Mouse (Mus musculus) liver, embryonic 11.5 days (tissue): ENCODE measurements around the gene Lrrk1. TPM values are rescaled to one million over a fixed set of nuclear protein-coding genes. Genes with fewer than 3 reads are reported as not detected.

Experiments
- ATAC-seq: fragments of 200-750 bp; cut with Nextera tagmentation; replicated peaks from 2 replicates; pipeline ENCODE4 v1.8.0; 2017; ENCODE audit warnings: moderate number of reproducible peaks, mild to moderate bottlenecking, moderate TSS enrichment, moderate library complexity; ENCODE audit not compliant: low FRiP score
- DNase-seq: peaks from one replicate; pipeline ENCODE4 v3.0.0-alpha.2; 2017; ENCODE audit warnings: low spot score
- H3K27ac ChIP-seq: fragments of 300-500 bp; sonication (generic); 2 replicates; pipeline ENCODE4 v1.5.1; 2014; ENCODE audit warnings: mild to moderate bottlenecking, low read depth, low read length, control low read depth
- H3K27me3 ChIP-seq: fragments of 300-500 bp; sonication (generic); replicated peaks from 2 replicates; pipeline ENCODE4 v1.6.1; 2014; ENCODE audit warnings: low read length, mixed read lengths; ENCODE audit not compliant: control insufficient read depth, insufficient read depth
- H3K36me3 ChIP-seq: fragments of 300-500 bp; sonication (generic); 2 replicates; pipeline ENCODE4 v1.6.1; 2014; ENCODE audit warnings: mild to moderate bottlenecking, low read length, moderate library complexity, mixed read lengths; ENCODE audit not compliant: control insufficient read depth, insufficient read depth
- H3K4me1 ChIP-seq: fragments of 300-500 bp; sonication (generic); replicated peaks from 2 replicates; pipeline ENCODE4 v1.6.1; 2014; ENCODE audit warnings: low read length, mixed read lengths; ENCODE audit not compliant: control insufficient read depth, insufficient read depth
- H3K4me2 ChIP-seq: fragments of 300-500 bp; sonication (generic); 2 replicates; pipeline ENCODE4 v1.6.1; 2014; ENCODE audit warnings: mild to moderate bottlenecking, control low read depth, moderate library complexity
- H3K4me3 ChIP-seq: fragments of 300-500 bp; sonication (generic); 2 replicates; pipeline ENCODE4 v1.5.1; 2014; ENCODE audit warnings: low read depth, low read length, control low read depth
- H3K9ac ChIP-seq: fragments of 300-500 bp; sonication (generic); 2 replicates; pipeline ENCODE4 v1.6.1; 2014; ENCODE audit warnings: low read depth, low read length, control low read depth
- H3K9me3 ChIP-seq: fragments of 300-500 bp; sonication (generic); 2 replicates; pipeline ENCODE4 v1.6.1; 2016; ENCODE audit warnings: low read length, inconsistent platforms, mixed read lengths; ENCODE audit not compliant: control insufficient read depth
- WGBS: fragments of 180-500 bp; shearing (Covaris S2); extraction: QIAGEN DNeasy Blood & Tissue Kit; methylation state at CpG from one replicate; pipeline ENCODE4 v1.1.7; 2014; 5-methylcytosine and 5-hydroxymethylcytosine counted together
- polyA plus RNA-seq: library from polyadenylated mRNA; unstranded; fragments of >200 nt; fragmentation: Nextera tagmentation; extraction: Ambion mirVana; gene quantifications from 2 replicates; pipeline ENCODE4 v1.2.1, GENCODE M21; 2014

Gene Lrrk1
- polyA plus RNA-seq, 1 experiment from 2014 or later, result 9.3 TPM

GRCm38 (mm10) chr7:66340044-66340443 lies 48.1 kb downstream of the Lrrk1 start:
- no peak overlapping the region; the same call in 1 of the 2 replicates for H3K4me2 ChIP-seq
- H3K9me3 ChIP-seq, result no peaks in the 10 kb centered on the region
- no peak overlapping the region for H3K9ac ChIP-seq
- no peaks in the 10 kb centered on the region for H3K27me3 ChIP-seq
- H3K4me1 ChIP-seq, result 0 out of 2 replicates have a peak, but pooled peaks cover 3% of the 10 kb centered on the region
- H3K27ac ChIP-seq, result no peak overlapping the region
- H3K36me3 ChIP-seq, result no peaks in the 10 kb centered on the region
- H3K4me3 ChIP-seq, result no peak overlapping the region
- DNase-seq, result no peak
- no peak for ATAC-seq
- 54% methylated on average over 3 of the region's 3 CpGs for WGBS

- H3K27ac ChIP-seq, result no peak overlapping the region
- H3K27me3 ChIP-seq, result no peaks in the 10 kb centered on the region
- H3K4me2 ChIP-seq, result no peak overlapping the region; the same call in 1 of the 2 replicates
- no peaks in the 10 kb centered on the region for H3K36me3 ChIP-seq
- 34% methylated on average over 5 of the region's 5 CpGs for WGBS
- DNase-seq (no peak), ATAC-seq (no peak)
- H3K9me3 ChIP-seq, result no peaks in the 10 kb centered on the region
- H3K4me1 ChIP-seq, result 0 out of 2 replicates have a peak, but pooled peaks cover 3% of the 10 kb centered on the region
- no peak overlapping the region for H3K4me3 ChIP-seq
- H3K9ac ChIP-seq, result no peak overlapping the region
Measured at GRCm38 (mm10) chr7:66339625-66340024, 48.5 kb downstream of the Lrrk1 start.

- H3K4me1 ChIP-seq, result 0 out of 2 replicates have a peak, but pooled peaks cover 3% of the 10 kb centered on the region
- 84% methylated on average over 2 of the region's 2 CpGs for WGBS
- H3K36me3 ChIP-seq, result no peaks in the 10 kb centered on the region
- H3K27ac ChIP-seq, result no peak overlapping the region
- H3K4me2 ChIP-seq, result no peak overlapping the region
- no peak overlapping the region for H3K9ac ChIP-seq
- H3K9me3 ChIP-seq, result no peaks in the 10 kb centered on the region
- H3K27me3 ChIP-seq, result no peaks in the 10 kb centered on the region
- no peak for DNase-seq
- H3K4me3 ChIP-seq, result no peak overlapping the region
- no peak for ATAC-seq
Measured at GRCm38 (mm10) chr7:66336955-66337354, 51.2 kb downstream of the Lrrk1 start.

- 86% methylated on average over 4 of the region's 4 CpGs for WGBS
Measured at GRCm38 (mm10) chr7:66333906-66334500, 54.1 kb downstream of the Lrrk1 start.

GRCm38 (mm10) chr7:66332340-66332739 lies 55.8 kb downstream of the Lrrk1 start:
- DNase-seq (peak; percentile 24), ATAC-seq (no peak)
- H3K36me3 ChIP-seq, result no peaks in the 10 kb centered on the region
- no peaks in the 10 kb centered on the region for H3K4me1 ChIP-seq
- no peak overlapping the region for H3K27ac ChIP-seq
- H3K9me3 ChIP-seq, result no peaks in the 10 kb centered on the region
- 84% methylated on average over 8 of the region's 8 CpGs for WGBS
- no peak overlapping the region for H3K9ac ChIP-seq
- no peaks in the 10 kb centered on the region for H3K27me3 ChIP-seq
- H3K4me2 ChIP-seq, result no peak overlapping the region
- no peak overlapping the region for H3K4me3 ChIP-seq

More at GRCm38 (mm10) chr7:66333906-66334500, 54.1 kb downstream of the Lrrk1 start:
- no peaks in the 10 kb centered on the region for H3K9me3 ChIP-seq
- H3K27ac ChIP-seq, result no peak overlapping the region
- DNase-seq (no peak), ATAC-seq (no peak; the same call in 1 of the 2 replicates)
- H3K27me3 ChIP-seq, result no peaks in the 10 kb centered on the region
- H3K36me3 ChIP-seq, result no peaks in the 10 kb centered on the region
- no peak overlapping the region for H3K9ac ChIP-seq
- no peaks in the 10 kb centered on the region for H3K4me1 ChIP-seq
- H3K4me2 ChIP-seq, result no peak overlapping the region
- H3K4me3 ChIP-seq, result no peak overlapping the region

- no peaks in the 10 kb centered on the region for H3K9me3 ChIP-seq
- no peak overlapping the region for H3K4me3 ChIP-seq
- no peak overlapping the region for H3K27ac ChIP-seq
- no peaks in the 10 kb centered on the region for H3K36me3 ChIP-seq
- DNase-seq (peak; percentile 21), ATAC-seq (no peak)
- no peak overlapping the region for H3K9ac ChIP-seq
- 84% methylated on average over 9 of the region's 9 CpGs for WGBS
- no peak overlapping the region for H3K4me2 ChIP-seq
- H3K27me3 ChIP-seq, result no peaks in the 10 kb centered on the region
- no peaks in the 10 kb centered on the region for H3K4me1 ChIP-seq
Measured at GRCm38 (mm10) chr7:66330610-66331009, 57.5 kb downstream of the Lrrk1 start.

GRCm38 (mm10) chr7:66327516-66327915 lies 60.6 kb downstream of the Lrrk1 start:
- no peak for ATAC-seq

GRCm38 (mm10) chr7:66325419-66326053 lies 62.6 kb downstream of the Lrrk1 start:
- H3K4me1 ChIP-seq, result no peaks in the 10 kb centered on the region
- DNase-seq (no peak), ATAC-seq (no peak)

More at GRCm38 (mm10) chr7:66327516-66327915, 60.6 kb downstream of the Lrrk1 start:
- no peak overlapping the region for H3K27ac ChIP-seq
- 84% methylated on average over 2 of the region's 2 CpGs for WGBS
- H3K4me2 ChIP-seq, result no peak overlapping the region
- no peaks in the 10 kb centered on the region for H3K27me3 ChIP-seq
- H3K4me3 ChIP-seq, result no peak overlapping the region
- H3K4me1 ChIP-seq, result no peaks in the 10 kb centered on the region
- H3K9ac ChIP-seq, result no peak overlapping the region
- no peaks in the 10 kb centered on the region for H3K36me3 ChIP-seq
- DNase-seq, result no peak
- no peaks in the 10 kb centered on the region for H3K9me3 ChIP-seq

More at GRCm38 (mm10) chr7:66325419-66326053, 62.6 kb downstream of the Lrrk1 start:
- H3K9ac ChIP-seq, result no peak overlapping the region
- no peaks in the 10 kb centered on the region for H3K9me3 ChIP-seq
- H3K36me3 ChIP-seq, result no peaks in the 10 kb centered on the region
- no peaks in the 10 kb centered on the region for H3K27me3 ChIP-seq
- H3K4me3 ChIP-seq, result no peak overlapping the region
- H3K27ac ChIP-seq, result no peak overlapping the region
- no peak overlapping the region for H3K4me2 ChIP-seq
- 68% methylated on average over 3 of the region's 3 CpGs for WGBS
